Mouse (Mus musculus) heart, adult 11 months (tissue): ENCODE data around the gene Ehf.
A peak's percentile ranks its signal among the peaks of the same experiment; 100 is the strongest.

ENCODE experiments used
- DNase-seq: peaks from one replicate; pipeline ENCODE4 v3.0.0; 2022

Ehf gene

GRCm38 (mm10) chr2:103303132-103303531 is at the start of gene Ehf:
TSS of gene Ehf (minus strand) at chr2:103303278.
- peak; percentile 23 for DNase-seq

- peak; percentile 84 for DNase-seq
Measured at GRCm38 (mm10) chr2:103347417-103347891, 44.4 kb upstream of the Ehf start.

DNA sequence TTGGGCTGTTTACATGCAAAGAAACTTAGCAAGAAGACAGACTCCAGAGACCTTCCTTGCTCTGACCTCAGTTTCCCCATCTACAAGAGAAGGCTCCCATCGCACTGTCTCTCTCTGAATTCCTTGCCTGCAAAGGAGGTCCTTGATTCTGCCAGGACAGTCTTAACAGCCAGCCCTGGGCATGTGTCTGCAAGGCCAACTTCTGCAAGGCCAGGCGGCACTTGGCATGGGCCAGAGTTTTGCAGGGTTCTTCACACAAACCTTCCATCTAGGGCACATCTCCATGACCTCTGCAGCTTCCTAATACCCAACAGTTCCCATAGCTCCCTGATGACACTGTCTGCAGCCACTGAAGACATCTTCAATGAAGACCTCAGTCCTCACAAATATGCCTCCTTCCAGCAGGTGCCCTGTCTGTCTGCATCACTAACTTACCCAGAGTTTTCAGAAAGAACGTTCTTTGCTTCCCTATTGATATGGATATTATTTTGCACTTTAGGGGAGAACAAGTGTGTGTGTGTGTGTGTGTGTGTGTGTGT is 43.7 kb upstream of the Ehf start:
- DNase-seq = peak; percentile 83

GRCm38 (mm10) chr2:103343611-103344010 is 40.5 kb upstream of the Ehf start:
- DNase-seq = peak; percentile 83

DNA sequence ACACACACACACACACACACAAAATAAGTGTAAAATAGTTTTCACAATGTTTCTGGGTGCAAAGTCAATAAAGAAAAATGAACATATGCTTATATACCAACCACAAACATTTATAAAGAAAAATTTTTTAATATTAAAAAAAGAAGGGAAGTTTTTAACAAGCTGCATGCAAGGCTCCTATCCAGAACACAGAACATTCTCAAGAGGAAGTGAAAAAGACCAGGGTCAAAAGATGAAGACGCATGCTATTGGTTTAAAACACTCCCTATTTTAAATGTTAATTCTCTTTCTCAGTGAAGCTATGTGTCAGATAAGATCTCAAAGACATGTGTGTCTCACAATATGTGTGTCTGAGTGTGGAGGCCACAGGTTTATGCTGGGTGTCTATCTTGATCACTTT is 39.0 kb upstream of the Ehf start:
- DNase-seq = no peak

DNA sequence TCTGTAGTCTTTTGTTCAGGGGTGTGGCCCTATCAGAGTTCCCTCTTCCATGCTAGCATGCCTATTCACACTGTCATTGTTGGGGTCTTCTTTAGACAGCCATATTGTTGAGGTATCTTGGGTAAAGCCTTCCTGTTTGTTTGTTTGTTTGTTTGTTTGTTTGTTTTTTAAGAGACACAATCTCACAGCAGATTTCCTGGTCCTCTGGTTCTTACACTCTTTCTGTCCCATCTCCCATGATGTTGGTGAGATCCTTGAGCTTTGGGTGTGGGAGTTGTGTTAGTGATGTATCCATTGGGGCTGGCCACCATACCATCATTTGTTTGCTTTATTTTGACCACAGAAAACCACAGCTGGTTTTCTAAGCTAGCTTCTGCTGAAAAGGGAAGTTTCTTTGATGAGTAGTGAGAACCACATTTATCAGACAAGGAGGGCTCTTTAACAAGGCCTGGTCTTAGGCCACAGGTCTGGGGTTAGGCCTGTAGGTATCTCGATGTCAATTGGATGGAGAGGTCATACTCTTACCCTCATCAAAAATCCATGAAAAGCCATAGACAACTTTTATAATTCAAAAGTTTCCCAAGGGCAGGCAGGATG is 38.4 kb upstream of the Ehf start:
- DNase-seq = peak; percentile 66

DNA sequence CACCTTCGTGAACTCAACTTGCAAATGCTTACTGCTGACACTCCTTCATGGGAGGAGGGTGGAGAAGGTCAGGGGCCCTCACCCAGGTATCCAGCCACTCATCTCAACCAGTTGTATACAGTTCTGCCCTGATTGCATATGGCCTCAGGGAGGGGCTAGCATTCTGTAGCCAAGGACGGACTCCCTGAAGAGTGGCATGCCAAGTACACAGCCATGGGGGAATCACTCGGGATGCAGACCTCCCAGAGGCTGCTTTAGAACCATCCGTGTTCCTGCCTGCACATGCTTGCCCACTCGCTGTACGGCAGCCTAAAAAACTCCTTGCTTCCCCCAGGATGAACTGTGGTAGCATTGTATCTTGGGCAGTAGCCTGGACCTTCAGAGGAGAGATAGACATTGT is 35.6 kb upstream of the Ehf start:
- peak; percentile 79 for DNase-seq

DNA sequence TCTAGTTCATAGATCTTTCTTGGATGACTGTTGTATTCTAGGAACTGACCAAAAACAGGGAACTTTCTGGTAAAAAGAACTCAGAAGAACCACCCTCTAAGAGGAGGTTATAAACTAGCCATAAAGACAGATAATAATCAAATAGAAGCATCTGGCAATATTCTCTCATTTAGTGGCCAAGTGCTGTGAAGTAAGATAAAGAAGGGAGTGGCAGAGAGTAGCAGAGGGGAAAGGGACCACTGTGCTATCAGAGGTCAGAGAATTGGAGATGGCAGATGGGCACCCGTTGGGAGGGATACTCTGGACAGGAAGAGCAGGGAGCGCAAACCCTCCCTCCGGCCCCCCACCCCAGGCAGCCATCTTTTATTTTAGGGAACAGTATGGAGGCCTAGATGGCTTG is 34.3 kb upstream of the Ehf start:
- no peak for DNase-seq

GRCm38 (mm10) chr2:103336621-103337020 is 33.5 kb upstream of the Ehf start:
- peak; percentile 75 for DNase-seq

DNA sequence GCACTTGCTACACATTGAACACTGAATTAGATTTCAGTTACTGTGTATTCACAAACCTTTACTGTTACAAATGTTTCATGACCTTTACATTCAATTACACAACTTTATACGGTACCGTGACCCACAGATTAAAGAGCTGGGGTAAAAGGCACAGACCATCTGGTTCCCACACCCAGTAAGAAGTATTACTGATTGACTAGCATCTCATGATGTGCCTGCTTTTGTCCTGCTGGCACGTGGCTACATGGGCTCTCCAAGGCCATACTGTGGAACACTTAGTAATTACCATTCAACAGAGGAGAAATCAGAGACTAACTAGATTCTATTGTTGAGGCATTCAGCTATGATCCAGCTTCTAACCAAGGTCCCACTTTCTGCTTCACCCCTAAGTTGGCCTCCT is 32.9 kb upstream of the Ehf start:
- DNase-seq = peak; percentile 35

DNA sequence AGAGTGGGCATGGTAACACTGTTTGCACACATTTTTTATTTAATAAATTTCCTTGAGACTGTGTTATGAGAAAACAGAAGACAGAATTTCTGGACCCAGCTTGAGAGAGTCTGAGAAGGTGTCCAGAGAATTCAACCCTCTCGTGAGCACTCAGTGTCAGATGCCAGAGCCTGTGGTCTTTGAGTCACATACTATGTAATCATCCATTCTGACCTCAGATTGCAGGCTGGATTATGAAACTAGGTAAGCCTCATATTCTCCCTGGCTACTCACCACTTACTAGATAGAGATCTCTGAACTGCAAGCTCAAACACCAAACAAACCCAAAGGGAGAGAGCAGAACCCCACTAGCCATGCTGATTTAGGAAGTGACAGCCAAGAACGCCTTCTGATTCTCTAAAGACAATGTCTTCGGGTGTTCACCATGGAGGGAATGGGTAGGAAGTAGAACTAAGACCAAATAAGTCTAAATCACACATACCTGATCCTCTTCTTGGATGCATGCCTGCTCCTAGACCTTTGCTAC is 28.7 kb upstream of the Ehf start:
- peak; percentile 70 for DNase-seq

- peak; percentile 65 for DNase-seq
Measured at GRCm38 (mm10) chr2:103328731-103329130, 25.7 kb upstream of the Ehf start.

DNA sequence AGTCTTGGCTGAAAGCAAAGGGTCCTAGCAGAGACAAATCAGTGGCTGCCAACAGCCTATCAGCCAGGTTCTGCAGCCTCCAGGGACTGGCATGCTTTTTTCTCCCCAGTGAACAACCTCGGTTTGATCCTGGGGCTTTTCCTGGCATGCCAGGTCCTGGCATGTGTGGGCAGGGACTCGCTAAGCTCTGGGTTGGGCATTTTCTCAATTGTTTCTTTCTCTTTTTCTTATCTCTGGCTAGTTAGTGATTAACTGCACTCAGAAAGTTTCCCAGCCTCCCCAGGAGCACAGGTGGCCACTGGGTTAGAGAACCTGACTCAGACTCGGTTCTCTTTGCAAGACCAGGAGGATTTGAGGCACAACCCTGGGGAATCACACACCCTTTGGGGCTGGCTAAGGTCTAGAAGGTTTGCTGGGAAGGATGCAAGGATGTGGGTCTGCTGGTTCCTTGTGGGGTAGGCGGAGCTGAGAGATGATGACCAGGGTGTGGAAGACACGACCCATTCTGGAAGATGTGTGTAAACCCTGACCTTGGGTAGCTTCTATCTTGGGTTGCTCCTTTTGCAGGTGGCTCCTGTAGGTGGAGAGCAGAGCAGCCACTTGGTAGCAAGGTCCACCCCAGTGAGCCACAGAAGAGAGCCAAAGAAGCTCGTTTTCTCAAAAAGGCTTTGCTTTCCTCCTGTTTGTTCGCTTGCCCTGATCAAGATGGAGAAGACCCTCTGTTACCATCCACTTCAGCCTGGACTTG is 22.4 kb upstream of the Ehf start:
- DNase-seq = peak; percentile 73

DNA sequence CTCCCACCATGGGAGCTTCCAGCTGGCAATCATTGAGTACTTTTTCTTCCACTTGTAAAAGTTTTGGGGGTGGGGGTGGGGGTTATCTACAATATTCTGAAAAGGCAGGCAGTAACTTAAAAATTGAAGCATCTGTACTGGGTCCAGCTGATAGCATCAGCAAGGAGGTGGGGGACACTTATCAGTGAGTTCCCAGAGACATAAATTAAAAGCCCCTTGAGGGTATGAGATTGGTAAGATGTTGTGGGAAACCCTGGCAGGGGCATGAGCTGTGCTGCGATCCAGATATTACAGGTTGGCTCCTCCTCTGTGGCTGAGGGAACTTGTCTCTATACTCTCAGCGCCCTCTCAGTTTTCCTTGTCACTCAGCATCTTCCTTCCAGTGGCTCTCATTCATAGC is 21.2 kb upstream of the Ehf start:
- DNase-seq = peak; percentile 44

DNA sequence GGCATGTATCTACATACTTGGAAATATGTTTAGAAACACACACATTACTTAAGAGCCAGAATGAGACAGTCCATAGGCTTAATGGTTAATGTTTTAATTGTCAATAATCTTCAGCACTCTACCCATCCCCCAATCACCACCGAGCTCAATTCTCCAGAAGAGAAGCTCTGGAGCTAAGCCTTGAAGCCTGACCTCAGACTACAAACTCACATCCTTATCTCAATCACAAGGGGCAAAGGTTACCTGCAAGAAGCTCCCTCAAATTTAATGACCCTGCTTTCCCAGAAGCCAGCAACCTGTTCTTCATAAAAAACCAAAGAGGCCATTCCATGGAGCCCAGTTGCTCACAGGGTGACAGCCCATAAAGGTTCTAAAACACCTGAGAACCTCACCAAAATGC is 19.1 kb upstream of the Ehf start:
- peak; percentile 24 for DNase-seq

- peak; percentile 1 for DNase-seq
Measured at GRCm38 (mm10) chr2:103321638-103322037, 18.6 kb upstream of the Ehf start.

- DNase-seq = peak; percentile 55
Measured at GRCm38 (mm10) chr2:103314002-103314401, 10.9 kb upstream of the Ehf start.

DNA sequence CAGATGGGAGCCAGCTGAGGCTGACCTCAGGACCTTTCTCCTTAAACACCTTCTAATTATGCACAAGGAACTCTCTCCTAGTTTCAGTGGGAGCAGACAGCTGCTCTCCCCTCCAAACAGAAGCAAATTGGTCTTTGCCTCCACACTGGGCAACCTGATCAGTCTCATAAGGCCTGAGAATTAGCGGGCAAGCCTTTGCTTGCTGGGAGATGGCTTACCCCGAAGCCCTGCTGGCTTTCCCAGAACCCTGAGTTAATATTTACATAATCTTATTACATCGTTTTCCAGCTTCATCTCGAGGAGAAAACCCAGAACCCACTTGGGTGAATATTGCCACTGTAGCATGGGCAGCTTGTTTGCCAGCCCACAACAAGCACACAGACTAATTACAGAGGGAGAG is 9.6 kb upstream of the Ehf start:
- DNase-seq = peak; percentile 70

DNA sequence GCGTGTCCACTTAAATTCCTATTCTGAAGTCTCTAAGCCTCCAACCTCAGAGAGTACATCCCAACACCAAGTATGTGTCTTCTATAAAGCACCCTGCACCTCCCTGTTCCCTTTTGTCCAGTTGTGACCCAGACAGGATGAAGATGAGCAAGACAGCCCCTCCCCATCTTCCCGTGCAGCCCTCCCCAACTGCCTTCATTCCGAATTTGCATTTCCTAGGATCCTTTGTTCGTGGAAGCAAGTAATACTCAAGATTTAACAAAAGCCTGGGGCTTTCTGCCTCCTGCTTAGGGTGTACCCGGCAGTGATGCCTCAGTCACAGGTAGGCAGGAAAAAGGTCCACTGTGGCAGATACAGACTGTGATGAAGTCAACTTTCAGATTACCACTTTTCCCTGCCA is 7.6 kb upstream of the Ehf start:
- DNase-seq = no peak

- peak; percentile 52 for DNase-seq
Measured at GRCm38 (mm10) chr2:103306686-103307085, 3.6 kb upstream of the Ehf start.

DNA sequence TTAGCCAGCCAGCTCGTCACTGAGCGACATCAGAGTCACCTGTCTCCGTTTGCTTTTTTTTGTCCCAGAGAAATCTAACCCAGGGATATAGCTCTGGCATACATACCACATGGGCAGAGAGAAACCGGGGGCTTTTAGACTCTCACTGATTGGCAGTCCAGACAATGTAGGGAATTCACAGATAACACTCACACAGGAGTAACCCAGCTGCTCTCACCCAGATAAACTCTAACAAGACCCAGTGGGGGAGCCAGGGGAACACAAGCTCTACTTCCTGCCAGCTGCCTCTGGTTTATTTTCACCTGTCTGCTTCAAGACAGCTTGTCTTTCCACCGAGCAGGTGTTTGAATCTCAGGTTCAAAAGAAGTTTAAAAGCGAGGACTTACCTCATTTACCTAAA is 409 bp downstream of the Ehf start:
- DNase-seq = peak; percentile 55

DNA sequence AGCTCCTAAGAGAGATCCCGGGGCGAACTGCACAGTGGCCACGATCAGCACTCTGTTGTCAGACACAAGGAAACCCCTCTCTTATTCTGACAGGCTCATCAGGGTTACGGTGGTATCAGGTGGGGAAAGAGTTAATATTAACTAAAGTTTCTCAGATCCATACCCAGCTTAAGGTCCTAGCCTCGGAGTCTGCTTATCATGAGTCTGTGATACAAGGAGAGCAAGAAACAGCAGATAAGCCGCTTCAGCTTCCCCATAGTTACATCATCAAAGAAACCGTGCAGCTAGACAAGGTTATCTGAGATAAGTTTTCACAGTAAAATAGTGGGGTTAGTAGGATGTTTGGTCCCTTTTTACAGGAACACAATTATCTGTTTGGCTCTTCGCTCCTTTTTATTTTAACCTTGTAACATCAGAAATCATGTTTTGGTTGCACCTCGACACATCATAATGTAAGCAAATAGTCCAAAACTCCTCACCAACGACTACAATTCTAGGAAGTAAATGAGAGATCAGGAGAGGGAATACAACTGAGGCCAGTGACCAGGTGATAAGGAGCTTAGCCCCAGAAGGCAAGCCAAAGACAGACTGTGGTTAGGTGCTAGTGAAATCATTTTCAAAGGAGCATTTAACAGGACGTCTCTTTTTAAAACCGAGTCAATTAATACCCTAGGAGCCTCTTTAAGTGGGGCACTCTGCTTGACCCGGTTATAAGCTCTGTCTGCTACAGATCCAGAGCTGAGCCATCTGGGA is 4.2 kb downstream of the Ehf start:
- DNase-seq = no peak

GRCm38 (mm10) chr2:103294526-103294925 is 8.6 kb downstream of the Ehf start:
- DNase-seq = peak; percentile 80
